Mouse (Mus musculus): ENCODE data around the gene Itih3. TPM values are rescaled to one million over a fixed set of nuclear protein-coding genes. Genes with fewer than 3 reads are reported as not detected.
A peak's percentile ranks its signal among the peaks of the same experiment; 100 is the strongest.

Itih3 gene
- total and polyA plus RNA-seq, 3 experiments: not detected

GRCm38 (mm10) chr14:30951154-30951825 is 27.7 kb upstream of the Itih3 start, which contains the start of gene Nek4:
Gene Nek4, plus strand, starts transcription at chr14:30951377.
- in situ Hi-C loops (cut with MboI; ENCODE audit: low pct_ligation_motif_present, low pct_unique_long_range_greater_than_20kb, low sequenced_read_pairs) (no loop called here), dilution Hi-C loops (cut with MboI; ENCODE audit: extremely low pct_ligation_motif_present, extremely low pct_unique_long_range_greater_than_20kb, low sequenced_read_pairs) (no loop called here)
- peak within 1 kb of the TSS; percentile 79 for H3K4me2 ChIP-seq (ENCODE audit: insufficient read depth, low read depth, poor library complexity, severe bottlenecking)
- peaks cover 2 to 22% of the 10 kb centered on the region in 2 experiments; a peak in 2 of 4 replicates for H3K4me1 ChIP-seq (ENCODE audit: control insufficient read depth in 1 of 2, insufficient read depth in 2 of 2)
- no peaks in the 10 kb centered on the region; the same call in 1 of the 2 replicates for H3K79me2 ChIP-seq (replicated peaks; ENCODE audit: control insufficient read depth, extremely low read depth, insufficient read depth, poor library complexity, severe bottlenecking)
- DNase-seq (ENCODE audit: extremely low read depth): peak; percentile 97
- H3K36me3 ChIP-seq (replicated peaks in 1 of 2; ENCODE audit: control insufficient read depth in 1 of 2, insufficient read depth in 1 of 2, low read length in 1 of 2): peaks cover 11 to 18% of the 10 kb centered on the region in 2 experiments
- no peaks in the 10 kb centered on the region for H3K9me3 ChIP-seq (replicated peaks; ENCODE audit: low read length)
- TF ChIP-seq RCOR1 (conservative IDR thresholded peaks at IDR 0.05; ENCODE audit: low read depth, low read length) (0 out of 2 replicates have a peak, but pooled peaks have one; percentile 42), MAFK (IDR thresholded peaks at IDR 0.05; ENCODE audit: insufficient replicate concordance, low read length) (no peak), PAX5 (IDR thresholded peaks at IDR 0.05; ENCODE audit: low read length) (no peak), SIN3A (IDR thresholded peaks at IDR 0.05; ENCODE audit: low read length) (peak; percentile 96), HCFC1 (IDR thresholded peaks at IDR 0.05; ENCODE audit: low read depth, low read length) (peak; percentile 91), ELF1 (IDR thresholded peaks at IDR 0.05; ENCODE audit: low read depth, low read length) (peak; percentile 94), ZMIZ1 (IDR thresholded peaks at IDR 0.05; ENCODE audit: low read depth, low read length) (peak; percentile 81), TBP (conservative IDR thresholded peaks at IDR 0.05; ENCODE audit: low read depth, low read length) (peak; percentile 91), CTCF (conservative IDR thresholded peaks at IDR 0.05 in 1 of 2, IDR thresholded peaks at IDR 0.05 in 1 of 2; ENCODE audit: low read depth in 2 of 2, low read length in 2 of 2) (no peak), E2F4 (IDR thresholded peaks at IDR 0.05; ENCODE audit: insufficient replicate concordance, low read depth, low read length) (no peak; the same call in 1 of the 2 replicates), JUN (IDR thresholded peaks at IDR 0.05; ENCODE audit: insufficient read depth, low read depth, low read length) (no peak), POLR2A (IDR thresholded peaks at IDR 0.05; ENCODE audit: low read depth, low read length) (peak; percentile 88), GABPA (IDR thresholded peaks at IDR 0.05; ENCODE audit: insufficient replicate concordance, low read depth, low read length) (peak; percentile 89), EP300 (IDR thresholded peaks at IDR 0.05; ENCODE audit: low read length) (no peak), MEF2A (IDR thresholded peaks at IDR 0.05; ENCODE audit: borderline replicate concordance, low read depth, low read length) (peak; percentile 76), JUND (conservative IDR thresholded peaks at IDR 0.05; ENCODE audit: low read depth, low read length) (no peak), MAZ (IDR thresholded peaks at IDR 0.05; ENCODE audit: low read depth, low read length) (peak; percentile 65; the same call in 1 of the 2 replicates), CHD1 (IDR thresholded peaks at IDR 0.05; ENCODE audit: low read depth, low read length) (no peak), ZC3H11A (IDR thresholded peaks at IDR 0.05; ENCODE audit: low read depth, low read length) (no peak), POLR2AphosphoS2 (IDR thresholded peaks at IDR 0.05; ENCODE audit: low read depth, low read length) (peak; percentile 94; the same call in 1 of the 2 replicates), MYC (IDR thresholded peaks at IDR 0.05; ENCODE audit: low read depth, low read length) (peak; percentile 93), CHD2 (IDR thresholded peaks at IDR 0.05; ENCODE audit: low read length) (no peak), UBTF (IDR thresholded peaks at IDR 0.05; ENCODE audit: low read depth, low read length) (no peak), MXI1 (IDR thresholded peaks at IDR 0.05; ENCODE audit: low read depth, low read length) (peak; percentile 94), SMC3 (IDR thresholded peaks at IDR 0.05; ENCODE audit: low read depth, low read length) (no peak), USF2 (conservative IDR thresholded peaks at IDR 0.05; ENCODE audit: low read depth, low read length) (no peak), ZKSCAN1 (IDR thresholded peaks at IDR 0.05; ENCODE audit: borderline replicate concordance, low read depth, low read length) (no peak), USF1 (IDR thresholded peaks at IDR 0.05; ENCODE audit: low read depth, low read length) (no peak), MAX (IDR thresholded peaks at IDR 0.05; ENCODE audit: low read length) (peak; percentile 94), ETS1 (conservative IDR thresholded peaks at IDR 0.05; ENCODE audit: low read depth, low read length) (peak; percentile 49), IRF4 (IDR thresholded peaks at IDR 0.05; ENCODE audit: low read depth, low read length) (peak; percentile 75), BHLHE40 (IDR thresholded peaks at IDR 0.05; ENCODE audit: low read depth, low read length) (0 out of 2 replicates have a peak, but pooled peaks have one; percentile 39), NELFE (IDR thresholded peaks at IDR 0.05; ENCODE audit: low read depth, low read length) (peak; percentile 75), RAD21 (IDR thresholded peaks at IDR 0.05; ENCODE audit: low read depth, low read length) (no peak), ZNF384 (IDR thresholded peaks at IDR 0.05; ENCODE audit: low read depth, low read length) (0 out of 2 replicates have a peak, but pooled peaks have one; percentile 19), NRF1 (IDR thresholded peaks at IDR 0.05; ENCODE audit: low read depth, low read length) (peak; percentile 99), KAT2A (IDR thresholded peaks at IDR 0.05; ENCODE audit: insufficient replicate concordance, low read length) (peak; percentile 79; the same call in 1 of the 2 replicates), TCF12 (IDR thresholded peaks at IDR 0.05; ENCODE audit: low read depth, low read length) (peak; percentile 91)
- H3K9ac ChIP-seq (ENCODE audit: insufficient read depth, low read depth): peak within 1 kb of the TSS; percentile 72
- H3K4me3 ChIP-seq (replicated peaks in 1 of 3; ENCODE audit: low read depth in 2 of 3, low read length in 2 of 3, poor library complexity in 1 of 3): peak within 1 kb of the TSS; percentile 56 to 94 (median 87)
- no peaks in the 10 kb centered on the region for H3K27me3 ChIP-seq (replicated peaks)
- H3K27ac ChIP-seq (ENCODE audit: insufficient read depth, low read depth): peak within 1 kb of the TSS; percentile 43; the same call in 1 of the 2 replicates
